8 mouse cellular contexts compared by ENCODE assay signal in genomic region chr10:115587301-115587969, GRCm38 (mm10). TPM values are rescaled to one million over a fixed set of nuclear protein-coding genes. Genes with fewer than 3 reads are reported as not detected.
DNase-seq lines count a peak whose midpoint lies in the region; ATAC-seq and TF ChIP-seq lines count a peak whose summit lies in the region.

Gene Lgr5, minus strand, starts transcription at chr10:115587780.

- peak within 1 kb of the TSS; percentile 67 to 91 for H3K4me3 ChIP-seq in ES-E14 (ENCODE audit: insufficient read depth in 1 of 2, low read depth in 1 of 2, low read length in 2 of 2, poor library complexity in 1 of 2, severe bottlenecking in 1 of 2)
- peak within 1 kb of the TSS; percentile 1; the same call in 1 of the 2 replicates for H3K4me3 ChIP-seq in brown adipose tissue, adult 24 weeks (ENCODE audit: insufficient read depth, low read depth, low read length)
- peak within 1 kb of the TSS; percentile 58 for H3K4me3 ChIP-seq in forebrain, embryonic 13.5 days
- peak within 1 kb of the TSS; percentile 64 for H3K4me3 ChIP-seq in hindbrain, embryonic 12.5 days

- in situ Hi-C loops in ES-E14 (cut with MboI; ENCODE audit: low sequenced_read_pairs in 2 of 2, unreplicated experiment in 2 of 2) = no loop called here

- under 1% methylated on average over 47 of the region's 47 CpGs for WGBS in forebrain, embryonic 13.5 days
- 0% methylated on average over 47 of the region's 47 CpGs for WGBS in hindbrain, embryonic 12.5 days

- peaks cover 88% of the 10 kb centered on the region for H3K27me3 ChIP-seq in forebrain, embryonic 13.5 days
- H3K27me3 ChIP-seq in hindbrain, embryonic 12.5 days = peaks cover 48% of the 10 kb centered on the region

- ATAC-seq in forebrain, embryonic 13.5 days = peak; percentile 81
- ATAC-seq in hindbrain, embryonic 12.5 days (ENCODE audit: low FRiP score) = peak; percentile 91

- H3K27ac ChIP-seq in ES-E14 (ENCODE audit: insufficient read depth, low read depth, low read length, poor library complexity, severe bottlenecking) = no peak within 1 kb of the TSS
- H3K27ac ChIP-seq in brown adipose tissue, adult 24 weeks (replicated peaks; ENCODE audit: low read depth, low read length) = no peak within 1 kb of the TSS
- H3K27ac ChIP-seq in forebrain, embryonic 13.5 days = no peak within 1 kb of the TSS
- H3K27ac ChIP-seq in hindbrain, embryonic 12.5 days = peak within 1 kb of the TSS; percentile 40

- H3K4me2 ChIP-seq in forebrain, embryonic 13.5 days = peak within 1 kb of the TSS; percentile 96
- H3K4me2 ChIP-seq in hindbrain, embryonic 12.5 days (replicated peaks) = peak within 1 kb of the TSS; percentile 99

- no peaks in the 10 kb centered on the region for H3K9me3 ChIP-seq in ES-E14 (ENCODE audit: control insufficient read depth, insufficient read depth, low read depth, low read length)
- H3K9me3 ChIP-seq in forebrain, embryonic 13.5 days (replicated peaks) = no peaks in the 10 kb centered on the region
- H3K9me3 ChIP-seq in hindbrain, embryonic 12.5 days (replicated peaks) = no peaks in the 10 kb centered on the region

- H3K36me3 ChIP-seq in ES-E14 (ENCODE audit: control insufficient read depth, insufficient read depth, low read length, poor library complexity, severe bottlenecking) = no peaks in the 10 kb centered on the region
- no peaks in the 10 kb centered on the region for H3K36me3 ChIP-seq in forebrain, embryonic 13.5 days (ENCODE audit: poor library complexity, severe bottlenecking)
- H3K36me3 ChIP-seq in hindbrain, embryonic 12.5 days = no peaks in the 10 kb centered on the region

- no peak for DNase-seq in ES-E14 (ENCODE audit: low read depth, low spot score)
- peak; percentile 45 to 50 for DNase-seq in layer of hippocampus, postnatal 36 days
- peak; percentile 51 for DNase-seq in lung, postnatal 10 days
- DNase-seq in right cerebral cortex, adult 18-20 months = peak; percentile 64
- DNase-seq in T-cell, adult 2 months (ENCODE audit: low spot score) = no peak

- H3K9ac ChIP-seq in ES-E14 (ENCODE audit: insufficient read depth, low read depth, low read length, poor library complexity, severe bottlenecking) = no peak within 1 kb of the TSS
- peak within 1 kb of the TSS; percentile 62 for H3K9ac ChIP-seq in forebrain, embryonic 13.5 days
- peak within 1 kb of the TSS; percentile 67 for H3K9ac ChIP-seq in hindbrain, embryonic 12.5 days

- H3K4me1 ChIP-seq in ES-E14 (ENCODE audit: control insufficient read depth in 2 of 2, insufficient read depth in 2 of 2, low read length in 2 of 2, poor library complexity in 1 of 2) = no peaks in the 10 kb centered on the region
- no peaks in the 10 kb centered on the region for H3K4me1 ChIP-seq in brown adipose tissue, adult 24 weeks (ENCODE audit: control insufficient read depth, insufficient read depth, insufficient read length, low read length)
- H3K4me1 ChIP-seq in forebrain, embryonic 13.5 days = peaks cover 31% of the 10 kb centered on the region
- peaks cover 12% of the 10 kb centered on the region for H3K4me1 ChIP-seq in hindbrain, embryonic 12.5 days

TF ChIP-seq in ES-E14, 5 proteins besides CTCF, POLR2A, EP300 and RAD21:
- TF ChIP-seq ZC3H11A (IDR thresholded peaks at IDR 0.05; ENCODE audit: borderline replicate concordance, low read depth, low read length) (no peak), CHD2 (IDR thresholded peaks at IDR 0.05; ENCODE audit: low read depth, low read length) (no peak), HCFC1 (IDR thresholded peaks at IDR 0.05; ENCODE audit: borderline replicate concordance, insufficient read depth, low read length) (no peak), MAFK (IDR thresholded peaks at IDR 0.05; ENCODE audit: insufficient read depth, low read depth, low read length) (no peak), ZNF384 (IDR thresholded peaks at IDR 0.05; ENCODE audit: low read depth, low read length) (no peak)

RNA-seq across cellular contexts. Expression of gene Lgr5, which starts in this region (rescaled TPM):
- 0.22 and 0.53 TPM in 2 replicates for total RNA-seq in ES-E14 (2012; rRNA removed)
- polyA plus RNA-seq in brown adipose tissue, adult 24 weeks (2012; ENCODE audit: insufficient read depth, insufficient read length, missing spikeins) = not detected in 2 replicates
- 0.14 and 0.26 TPM in 2 replicates for polyA plus RNA-seq in forebrain, embryonic 13.5 days (2015; fragmentation: Nextera tagmentation; extraction: Ambion mirVana)
- 7.9 and 8.1 TPM in 2 replicates for polyA plus RNA-seq in hindbrain, embryonic 12.5 days (2016; fragmentation: Nextera tagmentation; extraction: Ambion mirVana)
- 1 to 10 TPM; 1.8 TPM for total RNA-seq in layer of hippocampus, postnatal 36 days (2021)

Comparison
In these comparisons a context has a peak if more than half of its experiments do, and no peak if none do; other contexts are left out.
1. Peak in ATAC-seq, H3K4me3 ChIP-seq, H3K9ac ChIP-seq and H3K4me2 ChIP-seq in forebrain, embryonic 13.5 days; RNA of the gene not detected or under 1 TPM.
2. DNase-seq: peak in layer of hippocampus, postnatal 36 days (2 of 2), lung, postnatal 10 days (single experiment) and right cerebral cortex, adult 18-20 months (single experiment); none in ES-E14 (single experiment) and T-cell, adult 2 months (single experiment).
3. H3K4me3 ChIP-seq: peak in every context shown above with its lines; median percentile 79 in ES-E14; 64 in hindbrain, embryonic 12.5 days; 58 in forebrain, embryonic 13.5 days; 1 in brown adipose tissue, adult 24 weeks.